Mouse (Mus musculus) frontal cortex, postnatal 10 days (tissue): Measurements from ENCODE around the gene Txndc15.
"Not testable (repeated sequence)": the region's sequence is repeated elsewhere in the genome, so short reads cannot be mapped to it uniquely, and the experiment has no call there.

Source experiments
- DNase-seq, 2 experiments: peaks; one replicate each; pipeline ENCODE4 v3.0.0; 2022; ENCODE audit warnings: low spot score in 2 of 2, mixed read lengths in 1 of 2

Txndc15 gene

GRCm38 (mm10) chr13:55714501-55715166 lies at the start of gene Txndc15:
TSS of gene Txndc15 (plus strand) at chr13:55714650.
- peak; percentile 69 to 86 for DNase-seq

DNA sequence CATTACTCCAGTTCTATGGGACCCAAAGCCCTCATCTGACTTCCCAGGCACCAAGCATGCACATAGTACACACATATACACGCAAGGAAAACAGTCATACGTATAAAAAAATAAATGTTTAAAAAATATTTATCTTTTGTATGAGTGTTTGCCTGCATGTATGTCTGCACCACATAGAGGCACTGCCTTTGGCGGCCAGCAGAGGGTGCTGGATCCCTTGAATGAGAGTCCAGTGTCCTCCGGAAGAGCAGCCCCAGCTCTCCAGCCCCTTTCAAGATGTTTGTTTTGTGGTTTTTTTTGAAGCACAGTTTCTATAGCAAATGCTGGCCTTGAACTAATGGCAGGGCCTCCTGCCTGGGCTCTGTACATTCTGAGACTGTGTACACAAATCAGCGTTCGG lies 45.9 kb upstream of the Txndc15 start:
- DNase-seq: no peak

DNA sequence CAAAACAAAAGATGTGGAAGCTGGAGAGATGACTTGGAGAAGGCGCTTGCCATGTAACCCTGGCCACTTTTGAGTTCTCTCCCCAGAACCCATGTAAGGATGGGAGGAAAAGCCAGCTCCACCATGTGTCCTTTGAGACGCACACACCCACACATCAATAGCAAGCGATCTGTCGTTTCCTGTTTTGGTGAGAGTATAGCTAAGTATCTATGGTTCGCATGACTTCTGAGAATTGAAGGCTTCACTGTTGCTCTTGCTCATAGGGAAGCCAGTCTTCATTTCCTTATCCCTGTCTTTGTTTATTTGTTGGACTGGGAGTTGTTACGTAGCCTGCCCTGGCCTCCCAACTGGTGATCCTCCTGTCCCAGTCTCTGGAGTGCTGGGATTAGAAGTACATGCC lies 41.7 kb upstream of the Txndc15 start:
- DNase-seq: no peak

DNA sequence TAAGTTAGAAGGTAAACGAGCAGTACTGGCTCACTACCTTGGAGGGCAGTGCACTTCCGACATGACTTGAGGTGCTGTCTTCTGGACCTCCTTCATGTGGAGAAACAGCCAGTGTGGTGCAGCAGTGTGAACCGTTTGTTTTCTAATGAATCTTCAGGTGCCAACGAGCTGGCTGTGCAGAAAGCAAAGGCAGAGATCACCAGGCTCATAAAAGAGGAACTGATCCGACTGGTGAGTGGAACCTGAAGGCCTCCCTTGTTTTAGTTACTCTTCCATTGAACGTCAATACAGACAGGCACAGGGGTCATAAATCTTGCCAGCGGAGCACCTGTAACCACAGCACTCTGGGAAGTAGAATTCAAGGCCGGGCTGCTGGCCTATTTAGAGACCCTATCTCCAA lies 37.1 kb upstream of the Txndc15 start:
- no peak for DNase-seq

DNA sequence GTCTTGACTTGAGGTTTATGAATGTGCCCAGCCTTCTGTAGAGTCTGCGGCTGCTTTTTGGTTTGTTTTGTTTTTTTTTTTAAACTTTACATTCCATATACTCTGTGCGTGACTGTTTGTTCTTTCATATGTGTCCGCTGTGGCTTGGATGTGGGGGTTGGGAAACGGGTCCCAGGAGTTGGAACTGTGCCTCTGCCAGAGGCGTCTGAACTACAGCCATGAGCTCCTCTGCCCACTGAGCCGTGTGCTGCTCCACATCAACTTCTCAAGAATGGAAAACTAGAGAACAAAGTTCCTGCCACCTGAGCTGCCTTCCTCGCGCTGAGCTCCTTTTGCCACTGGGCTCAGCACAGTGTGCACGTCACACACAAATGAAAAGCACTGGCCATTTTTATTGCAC lies 32.2 kb upstream of the Txndc15 start:
- DNase-seq: no peak

- DNase-seq: no peak
Measured at GRCm38 (mm10) chr13:55683581-55683980, 30.9 kb upstream of the Txndc15 start.

DNA sequence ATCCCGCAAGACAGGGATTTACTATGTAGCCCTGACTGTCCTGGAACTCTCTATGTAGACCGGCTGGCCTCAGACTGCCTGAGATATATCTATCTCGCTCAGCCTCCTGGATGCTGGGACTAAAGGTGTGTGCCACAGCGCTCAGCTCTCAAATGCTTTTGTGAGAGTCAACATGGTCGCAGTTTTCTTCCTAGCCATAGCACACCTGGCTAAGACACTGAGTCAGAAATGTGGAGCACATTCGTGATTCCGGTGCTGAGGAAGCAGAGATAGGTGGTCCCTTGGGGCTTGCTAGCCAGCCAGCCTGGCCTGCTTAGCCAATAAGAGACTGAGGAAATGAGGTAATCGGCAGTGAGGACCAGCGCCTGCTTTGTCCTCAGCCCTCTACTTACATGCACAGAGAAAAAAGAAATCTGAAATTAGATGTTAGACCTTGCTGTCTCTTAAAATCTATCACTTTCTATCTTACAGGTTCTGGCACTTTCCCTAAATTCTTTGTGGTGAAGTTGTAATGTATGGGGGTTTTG lies 28.3 kb upstream of the Txndc15 start:
- no peak for DNase-seq

DNA sequence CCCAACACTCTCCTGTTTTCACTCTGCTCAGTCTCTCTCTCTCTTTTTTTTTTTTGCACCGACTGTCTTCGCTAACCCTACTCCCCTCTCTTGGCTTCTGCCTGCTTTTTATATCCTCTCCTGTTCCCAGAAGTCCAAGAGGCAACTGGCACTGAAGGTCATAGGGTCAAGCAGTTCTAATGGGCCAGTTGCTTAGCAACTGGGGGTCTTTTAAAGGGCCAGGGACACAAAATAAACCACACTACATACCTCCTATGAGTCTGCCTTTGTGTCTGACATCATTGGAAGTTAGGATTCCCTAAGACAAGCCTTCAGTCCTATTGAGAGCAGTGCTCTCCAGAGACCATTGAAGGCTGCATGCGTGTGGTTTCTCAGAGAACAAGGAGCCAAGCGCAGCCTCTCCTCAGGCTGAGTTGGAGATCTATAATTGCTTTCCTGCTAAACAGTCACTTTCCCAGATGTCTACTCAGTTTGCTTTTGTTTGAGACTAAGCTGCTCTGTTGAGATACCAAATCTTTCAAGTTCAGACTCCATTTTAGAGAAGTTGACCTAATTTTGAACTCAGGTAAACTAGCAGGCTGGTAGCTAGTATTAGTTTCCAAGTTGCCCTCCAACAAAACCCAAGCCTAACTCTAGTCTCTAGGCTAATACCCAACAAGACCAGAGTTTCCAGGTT lies 26.4 kb upstream of the Txndc15 start:
- DNase-seq: no peak

DNA sequence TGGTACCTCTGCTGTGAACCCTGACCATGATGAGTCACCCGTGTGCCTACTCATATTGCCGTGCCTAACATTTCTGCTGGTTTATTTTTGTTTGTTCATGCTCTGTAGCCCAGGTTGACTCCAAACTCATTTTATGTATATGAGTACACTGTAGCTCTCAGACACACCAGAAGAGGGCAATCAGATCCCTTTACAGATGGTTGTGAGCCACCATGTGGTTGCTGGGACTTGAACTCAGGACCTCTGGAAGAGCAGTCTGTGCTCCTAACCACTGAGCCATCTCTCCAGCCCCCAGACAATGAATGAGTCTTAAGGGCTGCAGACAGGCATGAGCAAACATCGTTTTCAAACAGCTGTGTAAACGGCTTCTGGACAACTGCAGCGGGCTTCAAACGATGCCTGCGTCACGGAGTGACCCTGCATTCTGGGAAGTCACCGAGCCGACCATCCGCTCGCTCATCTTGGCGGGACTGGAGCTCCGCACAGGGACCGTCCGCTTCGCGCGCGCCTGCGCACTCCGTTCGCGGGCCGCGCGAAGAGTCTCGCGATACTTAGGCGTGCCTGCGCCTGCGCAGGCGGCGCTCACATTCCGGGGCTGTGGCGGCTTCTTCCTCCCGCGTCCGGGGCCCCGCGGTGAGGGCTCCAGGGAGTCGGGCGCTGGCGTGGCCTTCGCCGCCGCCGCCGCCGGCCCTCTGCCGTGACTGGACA lies 21.8 kb upstream of the Txndc15 start, which contains the start of gene B230219D22Rik:
TSS of gene B230219D22Rik (plus strand) at position 590 of the 708 bp plus-strand sequence.
- peak; percentile 83 to 90 for DNase-seq

GRCm38 (mm10) chr13:55693243-55693721 lies 21.2 kb upstream of the Txndc15 start:
- no peak for DNase-seq

DNA sequence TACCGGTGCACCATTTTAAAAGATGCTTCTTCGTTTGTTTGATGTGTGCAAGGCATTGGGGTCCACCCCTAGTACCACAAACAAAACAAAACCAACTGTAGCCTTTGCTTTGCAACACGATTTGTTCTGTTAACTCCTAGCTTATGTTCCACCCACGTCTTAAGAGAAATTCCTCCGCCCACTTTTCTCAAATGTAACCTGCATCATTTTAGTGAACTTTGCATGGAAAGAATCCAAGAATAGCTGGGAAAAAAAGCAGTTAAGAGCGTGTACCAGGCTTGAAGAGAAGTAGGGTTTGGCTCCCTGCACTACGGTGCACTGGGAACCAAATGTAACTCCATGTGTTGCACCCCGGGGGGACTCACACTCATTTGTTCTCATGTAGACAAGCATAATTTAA lies 20.3 kb upstream of the Txndc15 start:
- no peak for DNase-seq

- DNase-seq: not testable (repeated sequence)
Measured at GRCm38 (mm10) chr13:55695989-55696388, 18.5 kb upstream of the Txndc15 start.

DNA sequence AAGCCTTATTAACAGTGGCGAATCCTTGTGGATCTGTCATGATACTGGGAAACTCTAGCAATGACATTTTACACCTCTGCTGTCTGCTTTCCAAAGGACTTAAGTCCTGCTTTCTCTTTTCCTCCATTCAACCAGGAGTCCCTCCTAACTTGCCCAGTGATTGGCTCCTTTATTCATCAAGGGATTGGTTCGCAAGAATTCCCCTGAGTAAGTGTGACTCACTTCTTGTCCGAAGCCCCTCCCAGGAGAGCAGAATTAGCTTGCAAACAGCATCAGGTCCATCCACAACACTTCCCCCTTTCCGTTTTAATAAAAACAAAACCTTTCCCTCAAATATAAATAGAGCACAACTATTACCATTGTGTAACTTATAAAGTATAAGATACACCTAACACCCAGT lies 10.1 kb upstream of the Txndc15 start:
- DNase-seq: no peak

DNA sequence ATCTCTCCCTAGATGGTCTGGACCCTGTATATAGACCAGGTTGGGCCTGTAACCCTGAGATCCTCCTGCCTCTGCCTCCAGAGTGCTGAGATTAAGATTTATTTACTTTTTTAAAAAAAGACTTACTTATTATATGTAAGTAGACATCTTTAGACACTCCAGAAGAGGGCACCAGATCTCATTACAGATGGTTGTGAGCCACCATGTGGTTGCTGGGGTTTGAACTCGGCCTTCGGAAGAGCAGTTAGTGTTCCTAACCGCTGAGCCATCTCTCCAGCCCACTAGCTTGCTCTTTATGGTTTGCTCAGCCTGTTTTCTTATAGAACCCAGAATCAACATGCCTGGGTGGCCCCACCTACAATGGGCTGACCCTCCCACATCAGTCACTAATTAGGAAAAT lies 1.6 kb upstream of the Txndc15 start:
- no peak for DNase-seq

- DNase-seq: no peak
Measured at GRCm38 (mm10) chr13:55715167-55715512, 690 bp downstream of the Txndc15 start.

DNA sequence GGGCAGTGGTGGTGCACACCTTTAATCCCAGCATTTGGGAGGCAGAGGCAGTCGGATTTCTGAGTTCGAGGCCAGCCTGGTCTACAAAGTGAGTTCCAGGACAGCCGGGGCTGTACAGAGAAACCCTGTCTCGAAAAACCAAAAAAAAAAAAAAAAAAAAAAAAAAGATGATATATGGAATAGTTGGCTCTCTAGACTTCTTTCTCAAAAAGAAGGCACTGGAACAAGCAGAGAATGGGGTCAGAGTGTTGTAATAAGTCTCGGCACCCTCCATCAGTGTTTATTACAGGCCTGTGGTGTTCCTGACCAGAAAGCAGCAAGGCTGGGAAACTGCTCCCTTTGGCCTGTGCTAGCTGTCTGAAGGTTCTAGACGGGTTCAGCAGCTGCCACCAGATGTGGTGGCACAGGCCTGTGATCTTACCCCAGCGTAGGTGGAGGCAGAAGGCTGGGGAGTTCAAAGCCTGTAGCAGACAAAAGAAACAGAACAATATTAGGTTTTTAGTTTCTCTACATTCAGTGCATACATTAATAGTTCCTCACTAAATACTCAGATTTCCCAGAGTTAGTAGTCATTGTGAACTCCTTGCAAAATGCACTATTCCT lies 1.6 kb downstream of the Txndc15 start:
- DNase-seq: no peak

- no peak for DNase-seq
Measured at GRCm38 (mm10) chr13:55721516-55721915, 7.1 kb downstream of the Txndc15 start.

- no peak for DNase-seq
Measured at GRCm38 (mm10) chr13:55721995-55722394, 7.5 kb downstream of the Txndc15 start.

GRCm38 (mm10) chr13:55726598-55727119 lies 12.2 kb downstream of the Txndc15 start:
- no peak for DNase-seq

DNA sequence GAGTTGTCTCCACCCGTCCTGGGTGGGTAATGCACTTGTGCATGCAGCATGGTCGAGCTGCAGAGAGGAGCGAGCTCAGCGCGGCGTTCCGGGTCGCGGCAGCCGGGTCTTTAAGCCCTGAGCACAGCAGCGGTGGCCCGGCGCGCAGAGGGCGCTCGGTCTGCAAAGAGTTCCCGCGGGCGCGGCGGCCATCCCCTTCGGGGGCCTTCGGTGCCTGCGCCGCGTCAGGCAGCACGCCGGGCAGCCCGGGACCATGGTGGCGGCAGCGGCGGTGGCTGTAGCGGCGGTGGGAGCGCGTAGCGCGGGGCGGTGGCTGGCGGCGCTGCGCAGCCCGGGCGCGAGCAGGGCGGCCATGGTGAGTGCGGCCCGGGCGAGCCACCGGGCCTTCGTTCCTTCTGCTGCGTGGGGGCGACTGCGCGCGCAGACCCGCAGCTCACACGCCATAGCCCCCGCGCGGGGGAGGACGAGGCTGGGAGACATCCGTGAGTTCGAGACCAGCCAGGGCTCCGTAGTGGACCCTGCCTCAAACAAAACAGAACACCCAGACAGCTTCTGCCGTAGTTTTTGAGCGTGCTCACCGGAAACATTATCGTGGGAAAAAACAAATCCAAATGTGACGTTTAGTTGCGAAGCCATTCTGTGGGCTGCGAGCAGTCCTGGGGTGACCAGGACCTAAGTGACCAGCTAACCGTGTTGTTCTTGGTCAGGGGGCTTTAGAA lies 12.8 kb downstream of the Txndc15 start, which contains the start of gene Pcbd2:
TSS of gene Pcbd2 (plus strand) at position 249 of the 719 bp plus-strand sequence.
- peak; percentile 69 to 82 for DNase-seq

DNA sequence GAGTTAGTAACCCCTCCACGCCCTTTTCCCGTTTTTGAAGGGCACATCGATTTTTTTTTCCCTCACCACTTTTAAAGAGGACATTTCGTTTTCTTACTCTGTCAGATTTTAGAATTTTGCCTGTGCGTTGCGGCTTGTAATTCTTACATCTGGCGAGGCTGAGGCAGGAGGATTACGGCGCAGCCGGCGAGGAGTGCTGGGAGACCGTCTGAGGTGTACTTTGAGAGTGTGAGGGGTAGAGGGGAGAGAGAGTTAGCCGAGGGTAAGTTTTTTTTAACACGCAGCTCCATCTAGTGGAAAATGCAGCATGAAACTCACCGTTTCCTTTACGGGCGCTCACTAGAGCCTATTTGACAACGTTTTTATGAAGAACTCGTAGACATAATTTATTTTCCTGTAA lies 13.4 kb downstream of the Txndc15 start:
- peak in 1 of 2 experiments; percentile 54 for DNase-seq
